Mouse (Mus musculus) MEL (cell line): ENCODE measurements around the gene 1700122O11Rik. TPM values are rescaled to one million over a fixed set of nuclear protein-coding genes. Genes with fewer than 3 reads are reported as not detected.

ENCODE experiments used
- DNase-seq: peaks from one replicate; pipeline ENCODE4 v3.0.0; 2011; ENCODE audit warnings: low read depth, low spot score
- H3K27ac ChIP-seq: 2 replicates; pipeline ENCODE4 v1.5.1; 2012; ENCODE audit warnings: low read depth, mild to moderate bottlenecking, control low read depth, low read length, moderate library complexity; ENCODE audit not compliant: control insufficient read depth
- H3K27me3 ChIP-seq, 2 experiments: fragments of 150-350 bp in 1 of 2; sonication (generic) in 1 of 2; 2 replicates each; pipeline ENCODE4 v1.6.1; 2012; ENCODE audit warnings: low read length in 2 of 2, mild to moderate bottlenecking in 2 of 2, improper control_type of control experiment in 1 of 2, moderate library complexity in 1 of 2; ENCODE audit not compliant: insufficient read depth in 2 of 2, control insufficient read depth in 1 of 2
- H3K36me3 ChIP-seq, 2 experiments: 2 replicates each; pipeline ENCODE4 v1.6.1; 2012 to 2014; ENCODE audit warnings: low read length in 2 of 2, improper control_type of control experiment in 1 of 2, inconsistent platforms in 1 of 2, mild to moderate bottlenecking in 1 of 2; ENCODE audit not compliant: insufficient read depth in 2 of 2, control insufficient read depth in 1 of 2
- H3K4me1 ChIP-seq, 2 experiments: fragments of 150-350 bp in 1 of 2; sonication (generic) in 1 of 2; 2 replicates each; pipeline ENCODE4 v1.6.1; 2012; ENCODE audit warnings: low read length in 2 of 2, improper control_type of control experiment in 1 of 2, mild to moderate bottlenecking in 1 of 2; ENCODE audit not compliant: insufficient read depth in 2 of 2, control insufficient read depth in 1 of 2
- H3K4me3 ChIP-seq, 2 experiments: fragments of 150-350 bp in 1 of 2; sonication (generic) in 1 of 2; 2 replicates each; pipeline ENCODE4 v1.5.1; 2012; ENCODE audit warnings: low read depth in 2 of 2, low read length in 2 of 2, mild to moderate bottlenecking in 2 of 2, moderate library complexity in 2 of 2, control low read depth in 1 of 2, improper control_type of control experiment in 1 of 2; ENCODE audit not compliant: control insufficient read depth in 1 of 2, insufficient read depth in 1 of 2
- H3K79me2 ChIP-seq: 2 replicates; pipeline ENCODE4 v1.6.1; 2012; ENCODE audit warnings: mild to moderate bottlenecking, low read length, moderate library complexity; ENCODE audit not compliant: control insufficient read depth, poor library complexity, insufficient read depth
- H3K9ac ChIP-seq: 2 replicates; pipeline ENCODE4 v1.6.1; 2012; ENCODE audit warnings: low read depth, mild to moderate bottlenecking, control low read depth, low read length, moderate library complexity; ENCODE audit not compliant: control insufficient read depth, poor library complexity, severe bottlenecking
- H3K9me3 ChIP-seq: fragments of 150-350 bp; sonication (generic); replicated peaks from 2 replicates; pipeline ENCODE4 v1.6.1; 2012; ENCODE audit warnings: mild to moderate bottlenecking, low read length, improper control_type of control experiment, moderate library complexity; ENCODE audit not compliant: insufficient read depth
- CHD1 ChIP-seq: IDR thresholded peaks from 2 replicates; pipeline ENCODE4 v1.6.1; 2012; ENCODE audit warnings: low read depth, mild to moderate bottlenecking, inconsistent platforms, low read length, improper control_type of control experiment
- CHD2 ChIP-seq: IDR thresholded peaks from 2 replicates; pipeline ENCODE4 v1.6.1; 2011; ENCODE audit warnings: low read length, improper control_type of control experiment
- ELF1 ChIP-seq: IDR thresholded peaks from 2 replicates; pipeline ENCODE4 v1.6.1; 2014; ENCODE audit warnings: low read depth, mild to moderate bottlenecking, inconsistent platforms, low read length, improper control_type of control experiment, moderate library complexity
- ETS1 ChIP-seq: IDR thresholded peaks from 2 replicates; pipeline ENCODE4 v1.6.1; 2012; ENCODE audit warnings: low read depth, mild to moderate bottlenecking, inconsistent platforms, low read length, improper control_type of control experiment, moderate library complexity
- GABPA ChIP-seq: IDR thresholded peaks from 2 replicates; pipeline ENCODE4 v1.6.1; 2012; ENCODE audit warnings: low read depth, mild to moderate bottlenecking, inconsistent platforms, low read length, improper control_type of control experiment, moderate library complexity
- GATA1 ChIP-seq: IDR thresholded peaks from 2 replicates; pipeline ENCODE4 v1.6.1; 2011; ENCODE audit warnings: low read depth, low read length, improper control_type of control experiment
- KAT2A ChIP-seq: conservative IDR thresholded peaks from 2 replicates; pipeline ENCODE4 v1.6.1; 2012; ENCODE audit warnings: low read depth, low read length, improper control_type of control experiment, inconsistent platforms
- MEF2A ChIP-seq: IDR thresholded peaks from 2 replicates; pipeline ENCODE4 v1.6.1; 2014; ENCODE audit warnings: low read depth, mild to moderate bottlenecking, inconsistent platforms, low read length, improper control_type of control experiment; ENCODE audit not compliant: poor library complexity, insufficient replicate concordance, severe bottlenecking; ENCODE audit errors: extremely low read depth
- MXI1 ChIP-seq: IDR thresholded peaks from 2 replicates; pipeline ENCODE4 v1.6.1; 2011; ENCODE audit warnings: mild to moderate bottlenecking, low read depth, low read length, improper control_type of control experiment
- POLR2A ChIP-seq, 2 experiments: IDR thresholded peaks; 2 replicates each; pipeline ENCODE4 v1.6.1; 2011 to 2012; ENCODE audit warnings: low read length in 2 of 2, mild to moderate bottlenecking in 2 of 2, control low read depth in 1 of 2, improper control_type of control experiment in 1 of 2, low read depth in 1 of 2, moderate library complexity in 1 of 2; ENCODE audit not compliant: control insufficient read depth in 1 of 2, insufficient read depth in 1 of 2, poor library complexity in 1 of 2
- POLR2AphosphoS5 ChIP-seq: IDR thresholded peaks from 2 replicates; pipeline ENCODE4 v1.6.1; 2012; ENCODE audit warnings: low read depth, borderline replicate concordance, mild to moderate bottlenecking, inconsistent platforms, low read length, moderate library complexity, mixed read lengths
- RAD21 ChIP-seq: IDR thresholded peaks from 2 replicates; pipeline ENCODE4 v1.6.1; 2011; ENCODE audit warnings: mild to moderate bottlenecking, low read depth, low read length, improper control_type of control experiment
- TAL1 ChIP-seq: IDR thresholded peaks from 2 replicates; pipeline ENCODE4 v1.6.1; 2012; ENCODE audit warnings: mild to moderate bottlenecking, inconsistent platforms, low read length, moderate library complexity, mixed read lengths
- TBP ChIP-seq: IDR thresholded peaks from 2 replicates; pipeline ENCODE4 v1.8.0; 2011; ENCODE audit warnings: low read depth, low read length, improper control_type of control experiment
- TCF12 ChIP-seq: IDR thresholded peaks from 2 replicates; pipeline ENCODE4 v1.6.1; 2014; ENCODE audit warnings: low read depth, mild to moderate bottlenecking, inconsistent platforms, low read length, improper control_type of control experiment, moderate library complexity
- USF1 ChIP-seq: IDR thresholded peaks from 2 replicates; pipeline ENCODE4 v1.6.1; 2014; ENCODE audit warnings: low read depth, mild to moderate bottlenecking, inconsistent platforms, low read length, improper control_type of control experiment, moderate library complexity
- USF2 ChIP-seq, 2 experiments: IDR thresholded peaks; 2 replicates each; pipeline ENCODE4 v1.6.1; 2011 to 2012; ENCODE audit warnings: improper control_type of control experiment in 2 of 2, low read length in 2 of 2, borderline replicate concordance in 1 of 2, inconsistent platforms in 1 of 2, low read depth in 1 of 2, mild to moderate bottlenecking in 1 of 2; ENCODE audit not compliant: insufficient read depth in 1 of 2
- polyA plus RNA-seq, 2 experiments: library from polyadenylated mRNA; stranded (reverse) in 1 of 2; unstranded in 1 of 2; fragments of >175 nt in 1 of 2; fragments of >200 nt in 1 of 2; gene quantifications; 2 replicates each; pipeline versions ENCODE4 v1.2.1 to v1.2.4; 2012; ENCODE audit warnings: low replicate concordance in 2 of 2, low read depth in 1 of 2; ENCODE audit not compliant: insufficient read length in 2 of 2, insufficient read depth in 1 of 2, missing spikeins in 1 of 2
- total RNA-seq: library from RNA; depleted of rRNA; stranded (reverse); fragments of 300-350 nt; gene quantifications from 2 replicates; pipeline ENCODE4 v1.2.3, GENCODE M21; 2012

Gene 1700122O11Rik
- total and polyA plus RNA-seq, 3 experiments, result not detected

DNA sequence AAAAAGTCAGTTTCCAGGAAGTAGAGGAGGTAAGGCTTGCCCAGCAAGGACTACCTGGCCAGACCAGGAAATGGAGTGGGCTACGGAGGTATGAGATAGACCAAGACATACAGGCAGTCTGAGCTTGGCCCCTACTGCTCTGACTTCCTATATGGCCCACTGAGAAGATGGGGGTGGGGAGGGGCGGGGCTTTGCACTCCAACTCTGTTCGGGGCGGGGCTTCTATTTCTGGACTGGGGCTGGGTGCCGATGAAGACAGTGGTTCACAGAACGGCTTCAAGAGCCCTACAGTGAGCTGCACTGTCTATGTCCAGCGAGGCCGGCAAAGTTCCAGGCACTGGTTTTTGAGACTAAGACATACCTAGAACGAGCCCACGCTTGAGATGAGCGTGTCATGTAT lies 27.8 kb downstream of the 1700122O11Rik start:
- Histone ChIP-seq H3K9ac (no peak overlapping the region), H3K36me3 (no peaks in the 10 kb centered on the region), H3K79me2 (no peaks in the 10 kb centered on the region), H3K4me3 (no peak overlapping the region), H3K27ac (no peak overlapping the region), H3K9me3 (no peaks in the 10 kb centered on the region), H3K27me3 (no peaks in the 10 kb centered on the region; a peak in 1 of 4 replicates), H3K4me1 (peaks cover 0 to under 1% of the 10 kb centered on the region in 2 experiments; a peak in 1 of 4 replicates)
- no peak for TF ChIP-seq ETS1
- TF ChIP-seq GATA1, result no peak
- no peak for TF ChIP-seq MXI1
- no peak for TF ChIP-seq TAL1
- no peak for TF ChIP-seq TCF12
- TF ChIP-seq POLR2A (IDR thresholded peaks at IDR 0.05; ENCODE audit: control insufficient read depth in 1 of 2, insufficient read depth in 1 of 2, low read depth in 1 of 2, low read length in 2 of 2, poor library complexity in 1 of 2), result no peak
- no peak for TF ChIP-seq ELF1
- no peak for TF ChIP-seq USF2 (IDR thresholded peaks at IDR 0.05; ENCODE audit: borderline replicate concordance in 1 of 2, insufficient read depth in 1 of 2, low read depth in 1 of 2, low read length in 2 of 2)
- TF ChIP-seq CHD2, result no peak
- no peak for TF ChIP-seq RAD21
- TF ChIP-seq KAT2A, result no peak
- TF ChIP-seq USF1, result no peak
- peak; percentile 19 for DNase-seq

DNA sequence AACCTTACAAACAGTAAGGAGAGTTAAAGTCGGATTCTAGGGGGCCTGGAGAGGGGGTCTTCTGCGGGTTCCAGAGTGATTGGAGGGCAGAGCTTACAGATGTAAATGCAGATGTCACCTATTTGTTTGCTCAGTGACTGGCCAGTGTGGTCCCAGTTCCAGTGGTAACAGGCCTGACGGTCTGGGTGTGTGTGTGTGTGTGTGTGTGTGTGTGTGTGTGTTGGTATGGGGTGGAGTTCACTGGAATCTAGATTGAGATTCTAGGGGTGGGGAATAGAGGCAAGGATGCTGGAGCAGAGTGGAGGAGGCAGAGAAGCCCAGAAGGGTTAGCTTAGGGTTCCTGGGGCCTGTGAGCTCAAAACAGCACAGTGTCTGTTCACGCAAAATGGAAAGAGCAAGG lies 32.3 kb downstream of the 1700122O11Rik start:
- TF ChIP-seq CHD1, result no peak
- TF ChIP-seq TBP, result no peak
- no peak for TF ChIP-seq CHD2
- no peak for TF ChIP-seq MEF2A
- TF ChIP-seq KAT2A, result no peak
- Histone ChIP-seq H3K36me3 (peaks cover 0 to 2% of the 10 kb centered on the region in 2 experiments; a peak in 1 of 4 replicates), H3K4me3 (no peak overlapping the region), H3K79me2 (no peaks in the 10 kb centered on the region), H3K27me3 (no peaks in the 10 kb centered on the region; a peak in 1 of 4 replicates), H3K27ac (no peak overlapping the region), H3K9me3 (no peaks in the 10 kb centered on the region), H3K9ac (no peak overlapping the region), H3K4me1 (peaks cover 0 to 15% of the 10 kb centered on the region in 2 experiments; a peak in 2 of 4 replicates)
- no peak for DNase-seq

DNA sequence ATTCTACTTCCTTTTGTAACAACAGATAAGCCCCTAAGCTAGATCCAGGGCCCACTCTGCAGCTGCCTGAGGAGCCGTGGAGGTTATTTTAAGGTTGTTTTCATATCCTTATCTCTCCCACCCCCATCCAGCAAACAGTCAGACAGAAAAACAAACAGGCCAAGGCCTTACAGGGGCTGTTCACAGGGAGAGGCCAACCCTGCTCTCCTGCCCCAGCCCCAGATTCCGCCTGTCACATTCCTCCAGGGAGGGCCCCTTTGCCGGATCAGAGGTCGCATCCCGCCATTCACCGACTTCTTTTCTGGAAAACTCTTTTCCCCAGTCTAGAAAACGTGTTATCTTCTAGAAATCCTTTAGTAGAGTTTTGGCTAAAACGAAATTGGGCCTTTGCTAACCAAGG lies 33.0 kb downstream of the 1700122O11Rik start:
- peak; percentile 21 for DNase-seq
- Histone ChIP-seq H3K36me3 (peaks cover 0 to 5% of the 10 kb centered on the region in 2 experiments; a peak in 1 of 4 replicates), H3K27me3 (no peaks in the 10 kb centered on the region; a peak in 1 of 4 replicates), H3K9me3 (no peaks in the 10 kb centered on the region), H3K27ac (no peak overlapping the region), H3K4me3 (no peak overlapping the region), H3K4me1 (peaks cover 2 to 19% of the 10 kb centered on the region in 2 experiments; a peak in 3 of 4 replicates), H3K9ac (no peak overlapping the region), H3K79me2 (no peaks in the 10 kb centered on the region)
- no peak for TF ChIP-seq TBP
- TF ChIP-seq GABPA, result no peak
- TF ChIP-seq POLR2AphosphoS5, result no peak
- peak; percentile 45; the same call in 1 of the 2 replicates for TF ChIP-seq GATA1
- peak; percentile 14; the same call in 1 of the 2 replicates for TF ChIP-seq MEF2A
- no peak for TF ChIP-seq ETS1
